ENCODE assay signal across 9 mouse cellular contexts in genomic region chr2:163800832-163801231, GRCm38 (mm10). TPM values are rescaled to one million over a fixed set of nuclear protein-coding genes. Genes with fewer than 3 reads are reported as not detected.
A peak's percentile ranks its signal among the peaks of the same experiment; 100 is the strongest.
DNase-seq lines count a peak whose midpoint lies in the region; ATAC-seq and TF ChIP-seq lines count a peak whose summit lies in the region.
"Had no signal": no experiment of that assay in that cellular context is flagged by ENCODE, and none has a peak within 500 bp of the region (broad histone marks: within the 10 kb centered on the region; RNA-seq: fewer than 3 reads in every experiment).

No protein-coding gene starts in this region.

- TF ChIP-seq EP300 in liver, postnatal 0 days (IDR thresholded peaks at IDR 0.05; ENCODE audit: low read depth): no peak

- no peak overlapping the region for H3K4me3 ChIP-seq in liver, postnatal 0 days (ENCODE audit: low read depth, low read length)
- H3K4me3 ChIP-seq in liver, embryonic 11.5 days (ENCODE audit: low read depth, low read length): no peak overlapping the region

- no peaks in the 10 kb centered on the region for H3K36me3 ChIP-seq in liver, postnatal 0 days (replicated peaks; ENCODE audit: insufficient read depth, low read length)
- H3K36me3 ChIP-seq in liver, embryonic 11.5 days (ENCODE audit: control insufficient read depth, insufficient read depth, low read length): no peaks in the 10 kb centered on the region

- no peaks in the 10 kb centered on the region for H3K9me3 ChIP-seq in liver, postnatal 0 days (ENCODE audit: low read length)
- no peaks in the 10 kb centered on the region for H3K9me3 ChIP-seq in liver, embryonic 11.5 days (ENCODE audit: control insufficient read depth, low read length)

- TF ChIP-seq CTCF in liver, postnatal 0 days (IDR thresholded peaks at IDR 0.05; ENCODE audit: low read depth): no peak

- H3K27me3 ChIP-seq in liver, postnatal 0 days (ENCODE audit: insufficient read depth, low read length): no peaks in the 10 kb centered on the region
- no peaks in the 10 kb centered on the region for H3K27me3 ChIP-seq in liver, embryonic 11.5 days (replicated peaks; ENCODE audit: control insufficient read depth, insufficient read depth, low read length)

- no peak overlapping the region for H3K4me2 ChIP-seq in liver, postnatal 0 days (ENCODE audit: low read depth, low read length)
- no peak overlapping the region for H3K4me2 ChIP-seq in liver, embryonic 11.5 days

- H3K27ac ChIP-seq in liver, postnatal 0 days (ENCODE audit: low read depth): no peak overlapping the region
- H3K27ac ChIP-seq in liver, embryonic 11.5 days (ENCODE audit: low read depth, low read length): no peak overlapping the region

- DNase-seq in liver, postnatal 0 days: peak; percentile 50
- DNase-seq in liver, embryonic 11.5 days (ENCODE audit: low spot score): no peak
- peak; percentile 95 for DNase-seq in Muller cell, postnatal 12 days (ENCODE audit: inconsistent ontology term)
- peak; percentile 42 for DNase-seq in gastrocnemius, postnatal 10 days
- DNase-seq in mesoderm, embryonic 11.5 days (ENCODE audit: low read depth, low spot score): peak; percentile 12
- DNase-seq in B cell, adult 2 months: no peak
- DNase-seq in urinary bladder, postnatal 10 days (ENCODE audit: low spot score): no peak

- no peak overlapping the region for H3K9ac ChIP-seq in liver, postnatal 0 days (replicated peaks)
- no peak overlapping the region for H3K9ac ChIP-seq in liver, embryonic 11.5 days (ENCODE audit: low read depth, low read length)

- WGBS in liver, postnatal 0 days (ENCODE audit: insufficient replicate concordance): 24% methylated on average over 3 of the region's 3 CpGs
- WGBS in liver, embryonic 11.5 days: 47% methylated on average over 3 of the region's 3 CpGs

- ATAC-seq in liver, postnatal 0 days: peak; percentile 48; the same call in 1 of the 2 replicates
- ATAC-seq in liver, embryonic 11.5 days (replicated peaks; ENCODE audit: low FRiP score): no peak
- ATAC-seq in cerebellum, adult (ENCODE audit: insufficient number of reproducible peaks, low FRiP score, low TSS enrichment): no peak

- H3K4me1 ChIP-seq in liver, postnatal 0 days (ENCODE audit: insufficient read depth): peaks cover 10% of the 10 kb centered on the region
- H3K4me1 ChIP-seq in liver, embryonic 11.5 days (replicated peaks; ENCODE audit: control insufficient read depth, insufficient read depth, low read length): no peaks in the 10 kb centered on the region

RNA-seq across cellular contexts. Expression of gene Ccn5, which starts 19.8 kb away (rescaled TPM):
- polyA plus RNA-seq in liver, postnatal 0 days (2015; fragmentation: Nextera tagmentation; extraction: Ambion mirVana): 0.06 TPM in 1 of 2 replicates, not detected in the other
- not detected in 2 replicates for polyA plus RNA-seq in liver, embryonic 11.5 days (2014; fragmentation: Nextera tagmentation; extraction: Ambion mirVana)
- 1 to 10 TPM in 1 of 2 experiments, under 1 TPM in 1; 0.40 to 1.9 TPM for total RNA-seq in gastrocnemius, postnatal 10 days (2021)

RNA-seq across cellular contexts. Expression of gene Ada, which starts 50.8 kb away (rescaled TPM):
- 2.7 TPM in 2 replicates for polyA plus RNA-seq in liver, postnatal 0 days (2015; fragmentation: Nextera tagmentation; extraction: Ambion mirVana)
- polyA plus RNA-seq in liver, embryonic 11.5 days (2014; fragmentation: Nextera tagmentation; extraction: Ambion mirVana): 10.2 and 11.3 TPM in 2 replicates
- 1 to 10 TPM; 1.1 to 2.4 TPM for total RNA-seq in gastrocnemius, postnatal 10 days (2021)

RNA-seq across cellular contexts. Expression of gene Kcnk15, which starts 52.6 kb away (rescaled TPM):
- polyA plus RNA-seq in liver, postnatal 0 days (2015; fragmentation: Nextera tagmentation; extraction: Ambion mirVana): not detected in 2 replicates
- not detected in 2 replicates for polyA plus RNA-seq in liver, embryonic 11.5 days (2014; fragmentation: Nextera tagmentation; extraction: Ambion mirVana)
- total RNA-seq in gastrocnemius, postnatal 10 days (2021): not detected
- polyA plus RNA-seq: heart, postnatal 0 days had no signal

Comparison
In these comparisons a context has a peak if more than half of its experiments do, and no peak if none do; other contexts are left out.
1. DNase-seq: peak in liver, postnatal 0 days (single experiment), Muller cell, postnatal 12 days (single experiment), gastrocnemius, postnatal 10 days (single experiment) and mesoderm, embryonic 11.5 days (single experiment); none in liver, embryonic 11.5 days (single experiment), B cell, adult 2 months (0 of 2) and urinary bladder, postnatal 10 days (single experiment).